Mouse (Mus musculus): ENCODE results near the gene Plekha5. TPM values are rescaled to one million over a fixed set of nuclear protein-coding genes. Genes with fewer than 3 reads are reported as not detected.

Gene Plekha5
- polyA plus RNA-seq, 1 experiment from 2014 or later, result 40.3 TPM

DNA sequence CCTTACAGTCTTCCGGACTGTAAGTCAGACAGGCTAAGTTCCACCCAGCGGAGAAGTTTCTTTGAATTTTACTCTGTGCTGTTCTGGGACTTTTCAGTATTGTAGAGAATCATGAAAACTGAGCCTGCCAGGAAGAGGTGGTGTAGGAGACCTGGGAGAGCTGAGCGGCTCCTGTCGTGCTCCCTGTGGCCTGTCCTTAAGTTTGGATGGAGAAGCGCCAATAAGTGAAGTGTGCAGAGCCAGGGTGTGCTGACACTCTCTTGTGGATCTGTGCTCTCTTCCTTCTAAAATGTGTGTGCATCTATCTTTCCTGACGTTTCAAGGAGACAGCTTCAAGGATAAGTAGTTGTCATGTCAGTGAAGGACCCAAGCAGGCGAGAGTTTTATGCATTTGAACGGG is 5.4 kb downstream of the Plekha5 start:
- Histone ChIP-seq H3K9ac (no peak overlapping the region), H3K9me3 (no peaks in the 10 kb centered on the region), H3K27ac (replicated peaks) (no peak overlapping the region), H3K4me3 (no peak overlapping the region), H3K4me1 (replicated peaks) (peaks cover 31% of the 10 kb centered on the region), H3K4me2 (no peak overlapping the region), H3K27me3 (no peaks in the 10 kb centered on the region), H3K36me3 (peaks cover 22% of the 10 kb centered on the region; the same call in 1 of the 2 replicates)
- WGBS, result 89% methylated on average over 8 of the region's 8 CpGs
- ATAC-seq (ENCODE audit: low FRiP score, low read depth), result no peak

DNA sequence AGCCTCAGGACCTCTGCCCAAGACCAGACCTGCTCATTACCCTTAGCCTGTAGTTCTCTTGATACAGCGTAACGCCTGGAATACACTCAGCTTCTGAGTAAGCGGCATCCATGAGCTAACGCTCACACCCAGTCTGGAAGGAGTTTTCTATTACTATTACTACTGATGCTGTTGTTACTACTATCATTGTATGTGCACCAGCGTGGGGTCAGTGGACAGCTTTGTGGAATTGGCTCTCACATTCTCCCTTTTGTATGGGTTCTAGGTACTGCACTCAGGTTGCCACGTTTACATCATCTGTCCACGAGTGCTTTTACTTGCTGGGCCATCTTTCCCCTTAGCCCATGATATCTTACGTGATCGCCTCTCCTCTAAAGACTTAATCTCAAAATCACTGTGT is 8.5 kb downstream of the Plekha5 start:
- no peak for ATAC-seq (ENCODE audit: low FRiP score, low read depth)
- Histone ChIP-seq H3K4me2 (no peak overlapping the region), H3K9me3 (no peaks in the 10 kb centered on the region), H3K9ac (no peak overlapping the region), H3K27ac (replicated peaks) (no peak overlapping the region), H3K36me3 (peaks cover 22% of the 10 kb centered on the region; the same call in 1 of the 2 replicates), H3K4me1 (replicated peaks) (peaks cover 11% of the 10 kb centered on the region; the same call in 1 of the 2 replicates), H3K4me3 (no peak overlapping the region), H3K27me3 (no peaks in the 10 kb centered on the region)
- WGBS, result 96% methylated on average over 9 of the region's 9 CpGs

GRCm38 (mm10) chr6:140443374-140443773 is 19.5 kb downstream of the Plekha5 start:
- Histone ChIP-seq H3K4me3 (no peak overlapping the region), H3K27me3 (no peaks in the 10 kb centered on the region), H3K36me3 (no peaks in the 10 kb centered on the region), H3K9me3 (no peaks in the 10 kb centered on the region), H3K4me2 (no peak overlapping the region), H3K27ac (replicated peaks) (no peak overlapping the region), H3K9ac (no peak overlapping the region), H3K4me1 (replicated peaks) (peaks cover 19% of the 10 kb centered on the region)
- ATAC-seq (ENCODE audit: low FRiP score, low read depth), result 0 out of 2 replicates have a peak, but pooled peaks have one; percentile 27
- WGBS, result 88% methylated on average over 5 of the region's 5 CpGs

DNA sequence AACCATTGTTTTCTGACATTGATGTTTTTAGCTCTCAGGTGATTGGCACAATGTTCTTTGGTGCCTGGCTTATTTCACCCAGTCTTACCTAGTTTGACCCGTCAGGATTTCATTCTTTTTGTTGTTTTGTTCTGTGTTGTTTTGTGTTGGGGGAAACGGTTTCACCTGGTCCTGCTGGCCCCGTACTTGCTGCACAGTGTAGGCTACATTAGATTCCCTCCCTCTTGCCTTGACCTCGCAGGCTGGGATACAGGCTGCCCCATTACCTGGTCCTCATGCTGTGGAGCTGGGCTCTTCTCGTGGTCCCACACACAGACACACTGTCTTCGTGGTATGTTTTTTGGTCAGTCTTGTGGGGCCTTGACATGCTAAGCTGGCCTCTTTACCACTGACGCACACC is 20.3 kb downstream of the Plekha5 start:
- Histone ChIP-seq H3K4me2 (no peak overlapping the region), H3K4me1 (replicated peaks) (peaks cover 19% of the 10 kb centered on the region), H3K9me3 (no peaks in the 10 kb centered on the region), H3K27me3 (no peaks in the 10 kb centered on the region), H3K27ac (replicated peaks) (no peak overlapping the region), H3K36me3 (no peaks in the 10 kb centered on the region), H3K9ac (no peak overlapping the region), H3K4me3 (no peak overlapping the region)
- 65% methylated on average over 7 of the region's 7 CpGs for WGBS
- ATAC-seq (ENCODE audit: low FRiP score, low read depth), result peak; percentile 51; the same call in 1 of the 2 replicates

- Histone ChIP-seq H3K9me3 (no peaks in the 10 kb centered on the region), H3K36me3 (no peaks in the 10 kb centered on the region), H3K4me2 (no peak overlapping the region), H3K27me3 (no peaks in the 10 kb centered on the region), H3K4me1 (replicated peaks) (peaks cover 19% of the 10 kb centered on the region), H3K9ac (peak overlapping the region; percentile 23; the same call in 1 of the 2 replicates), H3K4me3 (no peak overlapping the region), H3K27ac (replicated peaks) (peak overlapping the region; percentile 36)
- no peak for ATAC-seq (ENCODE audit: low FRiP score, low read depth)
- WGBS, result 14% methylated on average over 10 of the region's 10 CpGs
Measured at GRCm38 (mm10) chr6:140444855-140445465, 21.1 kb downstream of the Plekha5 start.

DNA sequence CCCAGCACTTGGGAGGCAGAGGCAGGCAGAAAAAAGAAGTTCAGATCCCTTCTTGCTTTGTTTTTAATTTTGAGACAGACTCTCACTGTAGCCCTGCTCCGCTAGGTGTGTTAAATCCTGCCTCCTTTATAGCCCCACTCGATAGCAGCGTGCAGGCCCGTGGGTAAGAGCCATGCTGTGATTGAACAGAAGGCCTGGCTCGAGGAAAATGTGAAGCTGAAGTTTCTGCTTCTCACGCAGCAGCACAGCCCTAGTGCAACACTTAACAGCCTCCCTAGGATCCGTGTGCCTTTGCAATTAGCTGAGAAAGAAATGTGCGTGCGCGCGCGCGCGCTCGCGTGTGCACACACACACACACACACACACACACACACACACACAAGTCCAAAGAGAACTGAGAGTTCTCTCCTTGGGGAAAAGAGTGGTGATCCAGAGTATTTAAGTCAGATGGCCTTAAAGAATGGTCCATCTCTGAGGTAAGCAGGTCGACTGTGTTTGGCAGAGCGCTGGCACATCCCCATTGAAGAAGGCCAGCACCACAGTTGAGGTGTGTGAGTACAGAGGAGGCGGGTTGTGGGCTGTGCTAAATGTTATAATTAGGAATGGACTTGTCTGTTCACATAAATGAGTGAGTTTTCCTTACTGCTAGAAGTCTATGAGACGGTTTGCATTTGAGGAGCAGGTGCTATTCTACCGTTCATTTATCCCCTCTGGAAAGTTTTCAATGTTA is 24.3 kb downstream of the Plekha5 start:
- Histone ChIP-seq H3K9ac (no peak overlapping the region), H3K4me1 (replicated peaks) (peaks cover 19% of the 10 kb centered on the region), H3K27me3 (no peaks in the 10 kb centered on the region), H3K4me3 (no peak overlapping the region), H3K36me3 (0 out of 2 replicates have a peak, but pooled peaks cover 4% of the 10 kb centered on the region), H3K27ac (replicated peaks) (0 out of 2 replicates have a peak overlapping the region, but pooled peaks have one; percentile 5), H3K9me3 (no peaks in the 10 kb centered on the region), H3K4me2 (no peak overlapping the region)
- WGBS, result 88% methylated on average over 21 of the region's 21 CpGs
- ATAC-seq (ENCODE audit: low FRiP score, low read depth), result no peak

DNA sequence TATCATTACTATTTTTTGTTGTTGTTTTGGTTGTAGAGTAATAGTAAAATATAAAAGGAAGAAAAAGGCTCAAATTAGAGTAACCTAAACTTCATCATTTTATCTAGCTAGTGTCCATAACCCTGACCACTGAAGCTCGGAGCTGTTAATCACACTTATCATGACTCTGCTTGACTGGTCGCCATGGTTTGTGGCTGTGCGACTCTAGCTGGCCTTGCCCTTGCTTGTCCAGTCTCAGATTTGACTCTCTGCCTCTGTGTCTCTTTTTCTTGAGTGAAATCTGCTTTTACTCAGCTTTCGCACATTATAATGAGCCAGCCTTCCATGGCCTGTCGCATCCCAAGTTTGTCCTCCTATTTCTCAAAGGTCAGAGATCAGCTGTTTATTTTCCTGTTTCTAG is 26.8 kb downstream of the Plekha5 start:
- Histone ChIP-seq H3K27me3 (no peaks in the 10 kb centered on the region), H3K9ac (no peak overlapping the region), H3K9me3 (no peaks in the 10 kb centered on the region), H3K4me2 (no peak overlapping the region), H3K36me3 (0 out of 2 replicates have a peak, but pooled peaks cover 4% of the 10 kb centered on the region), H3K4me1 (replicated peaks) (peaks cover 7% of the 10 kb centered on the region; the same call in 1 of the 2 replicates), H3K27ac (replicated peaks) (no peak overlapping the region), H3K4me3 (no peak overlapping the region)
- no peak for ATAC-seq (ENCODE audit: low FRiP score, low read depth)
- 93% methylated on average over 5 of the region's 5 CpGs for WGBS

DNA sequence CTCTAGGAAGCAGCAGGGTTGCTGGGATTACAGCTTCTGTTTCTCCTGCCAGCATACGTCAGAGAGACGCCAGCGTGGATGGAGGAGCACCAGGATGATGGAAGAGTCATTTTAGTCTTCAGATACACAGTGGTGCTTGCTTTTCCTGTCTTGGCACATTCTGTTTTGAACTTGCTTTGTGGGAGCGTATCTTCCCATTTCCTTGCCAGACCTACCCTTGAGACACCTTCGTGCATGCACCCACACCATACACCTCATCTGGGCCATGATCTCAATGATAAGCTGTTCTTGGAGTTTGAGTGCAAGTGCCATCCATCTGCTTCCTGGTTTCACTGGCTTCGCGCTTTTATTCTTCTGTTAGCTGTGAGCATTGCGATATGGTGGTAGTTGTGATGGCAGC is 28.9 kb downstream of the Plekha5 start:
- no peak overlapping the region for H3K4me3 ChIP-seq
- H3K4me2 ChIP-seq, result no peak overlapping the region
- H3K27me3 ChIP-seq, result no peaks in the 10 kb centered on the region
- H3K9ac ChIP-seq, result no peak overlapping the region
- no peak for ATAC-seq (ENCODE audit: low FRiP score, low read depth)
- H3K9me3 ChIP-seq, result no peaks in the 10 kb centered on the region
- H3K27ac ChIP-seq (replicated peaks), result no peak overlapping the region
- 0 out of 2 replicates have a peak, but pooled peaks cover 4% of the 10 kb centered on the region for H3K36me3 ChIP-seq
- peaks cover 12% of the 10 kb centered on the region for H3K4me1 ChIP-seq (replicated peaks)
- 96% methylated on average over 8 of the region's 8 CpGs for WGBS

- no peak for ATAC-seq (ENCODE audit: low FRiP score, low read depth)
- Histone ChIP-seq H3K27me3 (no peaks in the 10 kb centered on the region), H3K9me3 (no peaks in the 10 kb centered on the region), H3K27ac (replicated peaks) (no peak overlapping the region), H3K36me3 (0 out of 2 replicates have a peak, but pooled peaks cover 4% of the 10 kb centered on the region), H3K4me3 (no peak overlapping the region), H3K4me2 (no peak overlapping the region), H3K9ac (no peak overlapping the region), H3K4me1 (replicated peaks) (peaks cover 9% of the 10 kb centered on the region)
- 91% methylated on average over 5 of the region's 5 CpGs for WGBS
Measured at GRCm38 (mm10) chr6:140453454-140453853, 29.6 kb downstream of the Plekha5 start.

GRCm38 (mm10) chr6:140454388-140454787 is 30.5 kb downstream of the Plekha5 start:
- 92% methylated on average over 3 of the region's 3 CpGs for WGBS
- Histone ChIP-seq H3K27me3 (no peaks in the 10 kb centered on the region), H3K9ac (no peak overlapping the region), H3K4me2 (no peak overlapping the region), H3K27ac (replicated peaks) (no peak overlapping the region), H3K4me1 (replicated peaks) (peaks cover 9% of the 10 kb centered on the region), H3K9me3 (no peaks in the 10 kb centered on the region), H3K36me3 (0 out of 2 replicates have a peak, but pooled peaks cover 4% of the 10 kb centered on the region), H3K4me3 (no peak overlapping the region)
- no peak for ATAC-seq (ENCODE audit: low FRiP score, low read depth)

GRCm38 (mm10) chr6:140455851-140456250 is 32.0 kb downstream of the Plekha5 start:
- Histone ChIP-seq H3K27me3 (no peaks in the 10 kb centered on the region), H3K4me1 (replicated peaks) (peaks cover 9% of the 10 kb centered on the region), H3K9ac (no peak overlapping the region), H3K36me3 (0 out of 2 replicates have a peak, but pooled peaks cover 4% of the 10 kb centered on the region), H3K4me3 (no peak overlapping the region), H3K27ac (replicated peaks) (no peak overlapping the region), H3K4me2 (no peak overlapping the region), H3K9me3 (no peaks in the 10 kb centered on the region)
- WGBS, result 55% methylated on average over 3 of the region's 3 CpGs
- ATAC-seq (ENCODE audit: low FRiP score, low read depth), result no peak
